Mouse (Mus musculus) liver, postnatal 0 days (tissue): ENCODE results near the gene Limch1.

Source experiments
- CTCF ChIP-seq: sonication (generic); IDR thresholded peaks from 2 replicates; pipeline ENCODE4 v1.5.1; 2016; ENCODE audit warnings: antibody characterized with exemption, low read depth
- EP300 ChIP-seq: IDR thresholded peaks from 2 replicates; pipeline ENCODE4 v1.6.1; 2016; ENCODE audit warnings: antibody characterized with exemption, low read depth, mild to moderate bottlenecking

DNA sequence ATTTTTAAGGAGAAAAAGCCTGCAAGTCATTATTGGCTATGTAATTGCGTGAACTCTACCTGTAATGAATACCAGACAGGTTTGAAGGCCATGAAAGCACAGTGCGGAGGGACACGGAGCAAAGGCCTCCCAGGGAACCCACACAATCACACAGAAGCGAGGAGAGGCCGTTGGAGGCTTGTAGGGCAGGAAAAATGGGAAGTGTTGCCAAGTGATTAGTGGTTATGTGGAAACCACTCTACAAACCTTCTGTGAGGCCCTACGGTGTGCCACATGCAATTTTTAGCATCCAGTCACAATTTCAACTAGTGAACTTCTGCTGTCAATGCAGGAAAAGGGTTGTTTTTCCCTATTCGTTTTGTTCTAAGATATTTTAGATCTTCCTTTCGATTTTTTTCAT, 212.5 kb downstream of the Limch1 start:
- TF ChIP-seq EP300 (no peak), CTCF (no peak)
